In the genomic region with DNA sequence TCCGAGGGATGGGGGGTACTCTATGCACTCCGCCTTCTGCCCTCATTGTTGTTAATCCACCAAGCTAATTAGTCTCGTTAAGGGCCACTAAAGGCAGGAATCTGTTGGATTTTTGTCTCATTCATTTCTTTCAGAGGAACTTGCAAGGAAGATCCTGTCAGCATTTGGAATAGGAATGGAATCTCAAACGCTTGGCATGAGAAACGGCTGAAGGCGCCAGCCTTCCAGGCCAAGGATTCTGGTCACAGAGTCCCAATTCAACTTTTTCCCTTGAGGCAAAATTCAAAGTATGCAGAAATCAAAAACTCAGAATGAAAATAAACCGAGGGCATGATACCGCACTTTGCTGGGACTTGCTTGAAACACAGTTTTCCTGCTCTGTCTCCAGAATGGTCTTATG, we compare ENCODE assay signal across 13 mouse cellular contexts. TPM values are rescaled to one million over a fixed set of nuclear protein-coding genes. Genes with fewer than 3 reads are reported as not detected.
DNase-seq lines count a peak whose midpoint lies in the region.
"Had no signal": no experiment of that assay in that cellular context is flagged by ENCODE, and none has a peak within 500 bp of the region (broad histone marks: within the 10 kb centered on the region; RNA-seq: fewer than 3 reads in every experiment).

No protein-coding gene starts in this region.

- no peaks in the 10 kb centered on the region for H3K27me3 ChIP-seq in limb, embryonic 10.5 days (ENCODE audit: low read depth, poor library complexity, severe bottlenecking)
- H3K27me3 ChIP-seq: heart, embryonic 13.5 days; limb, embryonic 12.5 days had no signal

- WGBS in limb, embryonic 10.5 days: 72% methylated on average over 8 of the region's 8 CpGs

- peaks cover 6% of the 10 kb centered on the region for H3K4me1 ChIP-seq in limb, embryonic 10.5 days
- H3K4me1 ChIP-seq: heart, embryonic 13.5 days had no signal

- intact Hi-C loops in left cerebral cortex, postnatal 14 days (cut with DNase I): no loop called here

- no peaks in the 10 kb centered on the region for H3K36me3 ChIP-seq in limb, embryonic 10.5 days
- H3K36me3 ChIP-seq: heart, embryonic 13.5 days; limb, embryonic 12.5 days had no signal

- H3K9me3 ChIP-seq in limb, embryonic 10.5 days (replicated peaks): no peaks in the 10 kb centered on the region
- H3K9me3 ChIP-seq: heart, embryonic 13.5 days; limb, embryonic 12.5 days had no signal

- no peak overlapping the region for H3K4me3 ChIP-seq in limb, embryonic 10.5 days
- H3K4me3 ChIP-seq: heart, embryonic 13.5 days; limb, embryonic 12.5 days had no signal

- peak; percentile 15 to 19 for DNase-seq in cerebellum, postnatal 10 days
- DNase-seq in cerebellum, adult 8-10 months: no peak
- peak; percentile 19 for DNase-seq in kidney, postnatal 10 days
- no peak for DNase-seq in kidney, postnatal 36 days
- DNase-seq in gastrocnemius, postnatal 10 days: peak; percentile 48
- no peak for DNase-seq in limb, embryonic 10.5 days (ENCODE audit: low spot score)
- DNase-seq in left cerebral cortex, postnatal 14 days (ENCODE audit: low spot score in 2 of 2): no peak
- no peak for DNase-seq in right cerebral cortex, adult 18-20 months
- DNase-seq: cerebellum, adult 18-20 months; embryo, embryonic 11 days; lung, embryonic 14.5 days had no signal

- H3K27ac ChIP-seq in limb, embryonic 10.5 days: 0 out of 2 replicates have a peak overlapping the region, but pooled peaks have one; percentile 42
- H3K27ac ChIP-seq: heart, embryonic 13.5 days; limb, embryonic 12.5 days had no signal

RNA-seq across cellular contexts. Expression of a gene that starts 48.7 kb away (rescaled TPM):
- 10 to 100 TPM; 26.8 to 36.6 TPM for total RNA-seq in gastrocnemius, postnatal 10 days (2021)
- 83.1 and 116 TPM in 2 replicates for polyA plus RNA-seq in limb, embryonic 10.5 days (2016; fragmentation: Nextera tagmentation; extraction: Ambion mirVana)
- total RNA-seq in left cerebral cortex, postnatal 14 days (2021): 10 to 100 TPM; 97.0 to 97.7 TPM

Comparison
In these comparisons a context has a peak if more than half of its experiments do, and no peak if none do; other contexts are left out.
1. DNase-seq: peak in cerebellum, postnatal 10 days (2 of 2), kidney, postnatal 10 days (single experiment) and gastrocnemius, postnatal 10 days (single experiment); none in cerebellum, adult 8-10 months (single experiment), kidney, postnatal 36 days (0 of 2), limb, embryonic 10.5 days (single experiment), left cerebral cortex, postnatal 14 days (0 of 2) and right cerebral cortex, adult 18-20 months (single experiment).